Mouse (Mus musculus): Measurements from ENCODE around the gene Tgm6. TPM values are rescaled to one million over a fixed set of nuclear protein-coding genes. Genes with fewer than 3 reads are reported as not detected.

Tgm6 gene
- total and polyA plus RNA-seq, 3 experiments: 0.09 TPM; not detected in 2

- Histone ChIP-seq H3K36me3 (replicated peaks in 1 of 2; ENCODE audit: control insufficient read depth in 1 of 2, insufficient read depth in 1 of 2, low read length in 1 of 2) (no peaks in the 10 kb centered on the region), H3K9me3 (replicated peaks; ENCODE audit: low read length) (peaks cover 5% of the 10 kb centered on the region), H3K27me3 (replicated peaks) (peaks cover 1% of the 10 kb centered on the region), H3K4me2 (ENCODE audit: insufficient read depth, low read depth, poor library complexity, severe bottlenecking) (no peak within 1 kb of the TSS), H3K9ac (ENCODE audit: insufficient read depth, low read depth) (no peak within 1 kb of the TSS), H3K4me3 (replicated peaks in 1 of 3; ENCODE audit: low read depth in 2 of 3, low read length in 2 of 3, poor library complexity in 1 of 3) (no peak within 1 kb of the TSS), H3K27ac (ENCODE audit: insufficient read depth, low read depth) (no peak within 1 kb of the TSS), H3K4me1 (ENCODE audit: control insufficient read depth in 1 of 2, insufficient read depth in 2 of 2) (peaks cover 0 to 3% of the 10 kb centered on the region in 2 experiments; a peak in 1 of 4 replicates), H3K79me2 (replicated peaks; ENCODE audit: control insufficient read depth, extremely low read depth, insufficient read depth, poor library complexity, severe bottlenecking) (no peaks in the 10 kb centered on the region)
- in situ Hi-C loops (cut with MboI; ENCODE audit: low pct_ligation_motif_present, low pct_unique_long_range_greater_than_20kb, low sequenced_read_pairs): no loop called here
- TF ChIP-seq BHLHE40 (IDR thresholded peaks at IDR 0.05; ENCODE audit: low read depth, low read length) (no peak), ZNF384 (IDR thresholded peaks at IDR 0.05; ENCODE audit: low read depth, low read length) (no peak), SIN3A (IDR thresholded peaks at IDR 0.05; ENCODE audit: low read length) (no peak), MAFK (IDR thresholded peaks at IDR 0.05; ENCODE audit: insufficient replicate concordance, low read length) (no peak), CHD2 (IDR thresholded peaks at IDR 0.05; ENCODE audit: low read length) (no peak), POLR2AphosphoS2 (IDR thresholded peaks at IDR 0.05; ENCODE audit: low read depth, low read length) (no peak), NRF1 (IDR thresholded peaks at IDR 0.05; ENCODE audit: low read depth, low read length) (no peak)
- dilution Hi-C loops (cut with MboI; ENCODE audit: extremely low pct_ligation_motif_present, extremely low pct_unique_long_range_greater_than_20kb, low sequenced_read_pairs): no loop called here
- no peak for DNase-seq (ENCODE audit: extremely low read depth)
These were observed 82.7 kb downstream of the Tgm6 start, which contains the start of gene Tmc2 for GRCm38 (mm10) chr2:130194894-130195293. TSS of gene Tmc2 (plus strand) at chr2:130195194.

GRCm38 (mm10) chr2:130200961-130201360 lies 88.7 kb downstream of the Tgm6 start:
- Histone ChIP-seq H3K79me2 (replicated peaks; ENCODE audit: control insufficient read depth, extremely low read depth, insufficient read depth, poor library complexity, severe bottlenecking) (no peaks in the 10 kb centered on the region), H3K27ac (ENCODE audit: insufficient read depth, low read depth) (no peak overlapping the region), H3K4me1 (ENCODE audit: control insufficient read depth in 1 of 2, insufficient read depth in 2 of 2) (peaks cover 0 to 3% of the 10 kb centered on the region in 2 experiments; a peak in 1 of 4 replicates), H3K4me2 (ENCODE audit: insufficient read depth, low read depth, poor library complexity, severe bottlenecking) (no peak overlapping the region), H3K27me3 (replicated peaks) (peaks cover 19% of the 10 kb centered on the region), H3K9ac (ENCODE audit: insufficient read depth, low read depth) (no peak overlapping the region), H3K4me3 (replicated peaks in 1 of 3; ENCODE audit: low read depth in 2 of 3, low read length in 2 of 3, poor library complexity in 1 of 3) (no peak overlapping the region), H3K9me3 (replicated peaks; ENCODE audit: low read length) (peaks cover 6% of the 10 kb centered on the region), H3K36me3 (replicated peaks in 1 of 2; ENCODE audit: control insufficient read depth in 1 of 2, insufficient read depth in 1 of 2, low read length in 1 of 2) (no peaks in the 10 kb centered on the region)
- dilution Hi-C loops (cut with MboI; ENCODE audit: extremely low pct_ligation_motif_present, extremely low pct_unique_long_range_greater_than_20kb, low sequenced_read_pairs) (no loop called here), in situ Hi-C loops (cut with MboI; ENCODE audit: low pct_ligation_motif_present, low pct_unique_long_range_greater_than_20kb, low sequenced_read_pairs) (loop anchor here (25.0 kb wide), 1 partner anchor 514 kb away; the partner anchor contains the start of gene Pdyn)
- TF ChIP-seq RCOR1 (conservative IDR thresholded peaks at IDR 0.05; ENCODE audit: low read depth, low read length) (no peak), CHD2 (IDR thresholded peaks at IDR 0.05; ENCODE audit: low read length) (no peak), CTCF (conservative IDR thresholded peaks at IDR 0.05 in 1 of 2, IDR thresholded peaks at IDR 0.05 in 1 of 2; ENCODE audit: low read depth in 2 of 2, low read length in 2 of 2) (no peak), E2F4 (IDR thresholded peaks at IDR 0.05; ENCODE audit: insufficient replicate concordance, low read depth, low read length) (no peak), JUND (conservative IDR thresholded peaks at IDR 0.05; ENCODE audit: low read depth, low read length) (no peak), MAFK (IDR thresholded peaks at IDR 0.05; ENCODE audit: insufficient replicate concordance, low read length) (no peak), POLR2A (IDR thresholded peaks at IDR 0.05; ENCODE audit: low read depth, low read length) (no peak), ZMIZ1 (IDR thresholded peaks at IDR 0.05; ENCODE audit: low read depth, low read length) (no peak), MYC (IDR thresholded peaks at IDR 0.05; ENCODE audit: low read depth, low read length) (no peak), MXI1 (IDR thresholded peaks at IDR 0.05; ENCODE audit: low read depth, low read length) (no peak), KAT2A (IDR thresholded peaks at IDR 0.05; ENCODE audit: insufficient replicate concordance, low read length) (no peak), HCFC1 (IDR thresholded peaks at IDR 0.05; ENCODE audit: low read depth, low read length) (no peak), ZNF384 (IDR thresholded peaks at IDR 0.05; ENCODE audit: low read depth, low read length) (no peak), PAX5 (IDR thresholded peaks at IDR 0.05; ENCODE audit: low read length) (no peak), TBP (conservative IDR thresholded peaks at IDR 0.05; ENCODE audit: low read depth, low read length) (no peak), USF1 (IDR thresholded peaks at IDR 0.05; ENCODE audit: low read depth, low read length) (no peak), TCF12 (IDR thresholded peaks at IDR 0.05; ENCODE audit: low read depth, low read length) (no peak)
- DNase-seq (ENCODE audit: extremely low read depth): no peak

Other genes starting within 250 kb of the Tgm6 start
- not detected in 2 replicates for gene Tgm3, start 100.1 kb upstream of the Tgm6 start, total RNA-seq (2012; rRNA removed)
- not detected in 2 replicates for gene Tgm3, start 100.1 kb upstream of the Tgm6 start, total RNA-seq (2014; rRNA removed)
- not detected in 2 replicates for gene Tgm3, start 100.1 kb upstream of the Tgm6 start, polyA plus RNA-seq (2012; ENCODE audit: insufficient read length, low read depth)
- gene Snrpb, start 67.0 kb downstream of the Tgm6 start, total RNA-seq (2012; rRNA removed): 422 and 534 TPM in 2 replicates
- gene Snrpb, start 67.0 kb downstream of the Tgm6 start, total RNA-seq (2014; rRNA removed): 515 and 524 TPM in 2 replicates
- gene Snrpb, start 67.0 kb downstream of the Tgm6 start, polyA plus RNA-seq (2012; ENCODE audit: insufficient read length, low read depth): 318 and 413 TPM in 2 replicates
- gene Tmc2, start 82.8 kb downstream of the Tgm6 start, total RNA-seq (2012; rRNA removed): not detected in 2 replicates
- gene Tmc2, start 82.8 kb downstream of the Tgm6 start, total RNA-seq (2014; rRNA removed): not detected in 2 replicates
- gene Tmc2, start 82.8 kb downstream of the Tgm6 start, polyA plus RNA-seq (2012; ENCODE audit: insufficient read length, low read depth): not detected in 2 replicates
- gene Nop56, start 162.0 kb downstream of the Tgm6 start, total RNA-seq (2012; rRNA removed): 523 and 663 TPM in 2 replicates
- gene Nop56, start 162.0 kb downstream of the Tgm6 start, total RNA-seq (2014; rRNA removed): 725 and 772 TPM in 2 replicates
- gene Nop56, start 162.0 kb downstream of the Tgm6 start, polyA plus RNA-seq (2012; ENCODE audit: insufficient read length, low read depth): 1,109 and 1,141 TPM in 2 replicates
- 134 TPM in 2 replicates for gene Idh3b, start 172.1 kb downstream of the Tgm6 start, total RNA-seq (2012; rRNA removed)
- gene Idh3b, start 172.1 kb downstream of the Tgm6 start, total RNA-seq (2014; rRNA removed): 160 and 179 TPM in 2 replicates
- 220 and 315 TPM in 2 replicates for gene Idh3b, start 172.1 kb downstream of the Tgm6 start, polyA plus RNA-seq (2012; ENCODE audit: insufficient read length, low read depth)
- 0.13 TPM in 1 of 2 replicates, not detected in the other for gene Ebf4, start 182.8 kb downstream of the Tgm6 start, total RNA-seq (2012; rRNA removed)
- not detected in 2 replicates for gene Ebf4, start 182.8 kb downstream of the Tgm6 start, total RNA-seq (2014; rRNA removed)
- gene Ebf4, start 182.8 kb downstream of the Tgm6 start, polyA plus RNA-seq (2012; ENCODE audit: insufficient read length, low read depth): 0.10 TPM in 1 of 2 replicates, not detected in the other

All from CH12.LX (cell line).